Mouse (Mus musculus): Measurements from ENCODE around the gene Gm20388.

DNA sequence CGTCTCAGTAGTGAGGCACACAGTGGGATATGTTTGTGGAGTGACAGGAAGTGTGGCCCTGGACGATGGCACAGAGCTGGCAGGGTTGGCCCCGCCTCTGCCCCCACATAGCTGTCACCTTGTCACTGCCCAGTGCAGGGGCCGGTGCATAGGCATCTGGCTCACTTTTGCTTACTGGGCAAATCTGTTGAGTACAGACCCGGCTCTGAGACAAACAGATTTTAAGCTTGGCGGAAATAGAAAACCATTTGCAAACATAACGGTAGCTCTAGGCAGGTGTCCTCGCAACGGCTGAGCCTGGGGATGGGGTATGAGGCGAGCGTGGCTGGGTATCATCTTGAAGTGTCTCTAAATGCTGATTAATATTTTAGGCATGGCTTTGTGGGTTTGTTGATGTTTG, 396.9 kb downstream of the Gm20388 start:
- no peak for TF ChIP-seq POLR2A (IDR thresholded peaks at IDR 0.05; ENCODE audit: extremely low read depth, insufficient read depth, low read length)
- TF ChIP-seq CTCF (IDR thresholded peaks at IDR 0.05; ENCODE audit: extremely low read depth, insufficient read depth, low read length): no peak

Data from cortical plate, adult 2 months (tissue).